Mouse (Mus musculus): Measurements from ENCODE around the gene Clasp1.

DNA sequence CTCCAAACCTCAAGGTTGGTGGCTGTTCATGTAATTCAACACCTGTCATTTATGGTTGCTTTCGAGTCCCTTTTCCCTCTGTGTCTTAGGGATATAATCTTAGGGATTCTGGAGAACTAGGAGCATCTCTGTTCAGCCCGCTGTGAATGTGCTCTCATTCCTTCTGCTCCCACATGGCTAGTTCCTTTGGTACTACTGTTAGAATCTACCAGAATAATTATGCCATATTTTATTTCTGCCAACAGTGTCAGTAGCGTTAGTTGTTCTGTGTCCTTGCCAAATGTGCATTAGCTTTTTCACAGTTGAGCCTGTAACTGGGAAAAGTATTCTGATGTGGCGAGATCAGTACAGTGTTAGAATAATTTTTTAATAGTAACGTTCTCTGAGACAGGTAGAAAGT, 162.3 kb downstream of the Clasp1 start:
- TF ChIP-seq CTCF (IDR thresholded peaks at IDR 0.05; ENCODE audit: low read depth) (no peak), EP300 (IDR thresholded peaks at IDR 0.05; ENCODE audit: low read depth) (no peak)

Measured in heart, postnatal 0 days (tissue).